8 mouse cellular contexts compared by ENCODE assay signal in genomic region chr1:60735072-60735907, GRCm38 (mm10). TPM values are rescaled to one million over a fixed set of nuclear protein-coding genes. Genes with fewer than 3 reads are reported as not detected.
DNase-seq lines count a peak whose midpoint lies in the region; ATAC-seq and TF ChIP-seq lines count a peak whose summit lies in the region.
"Had no signal": no experiment of that assay in that cellular context is flagged by ENCODE, and none has a peak within 500 bp of the region (broad histone marks: within the 10 kb centered on the region; RNA-seq: fewer than 3 reads in every experiment).

No protein-coding gene starts in this region.

- H3K27me3 ChIP-seq in embryonic facial prominence, embryonic 14.5 days (replicated peaks; ENCODE audit: control insufficient read depth, insufficient read depth, low read length) = no peaks in the 10 kb centered on the region
- H3K27me3 ChIP-seq in kidney, postnatal 0 days (ENCODE audit: insufficient read depth, low read length) = no peaks in the 10 kb centered on the region

- 43% methylated on average over 12 of the region's 12 CpGs for WGBS in embryonic facial prominence, embryonic 14.5 days
- WGBS in kidney, postnatal 0 days = 19% methylated on average over 12 of the region's 12 CpGs

- peak overlapping the region; percentile 25; the same call in 1 of the 2 replicates for H3K27ac ChIP-seq in embryonic facial prominence, embryonic 14.5 days (replicated peaks; ENCODE audit: low read depth, low read length)
- H3K27ac ChIP-seq in kidney, postnatal 0 days = peak overlapping the region; percentile 71

- peak; percentile 80 for ATAC-seq in embryonic facial prominence, embryonic 14.5 days (ENCODE audit: low read depth)
- ATAC-seq in kidney, postnatal 0 days (replicated peaks; ENCODE audit: low FRiP score, low read depth) = peak; percentile 59; the same call in 1 of the 2 replicates

- H3K4me1 ChIP-seq in embryonic facial prominence, embryonic 14.5 days (ENCODE audit: control insufficient read depth, insufficient read depth, low read length) = no peaks in the 10 kb centered on the region
- 0 out of 2 replicates have a peak, but pooled peaks cover 3% of the 10 kb centered on the region for H3K4me1 ChIP-seq in kidney, postnatal 0 days (replicated peaks; ENCODE audit: insufficient read depth, low read length)
- H3K4me1 ChIP-seq: megakaryocyte, embryonic 14.5 days had no signal

- no peaks in the 10 kb centered on the region for H3K9me3 ChIP-seq in embryonic facial prominence, embryonic 14.5 days (ENCODE audit: control insufficient read depth, low read length)
- no peaks in the 10 kb centered on the region for H3K9me3 ChIP-seq in kidney, postnatal 0 days (replicated peaks; ENCODE audit: low read length)

- no peaks in the 10 kb centered on the region for H3K36me3 ChIP-seq in embryonic facial prominence, embryonic 14.5 days (ENCODE audit: control insufficient read depth, insufficient read depth, low read length)
- no peaks in the 10 kb centered on the region for H3K36me3 ChIP-seq in kidney, postnatal 0 days (ENCODE audit: insufficient read depth, low read length)

- peak; percentile 89 for DNase-seq in embryonic facial prominence, embryonic 14.5 days (ENCODE audit: low spot score)
- peak; percentile 67 to 80 for DNase-seq in heart, adult 9 months (ENCODE audit: low spot score in 2 of 2)
- DNase-seq in kidney, postnatal 0 days (ENCODE audit: low spot score) = peak; percentile 94
- DNase-seq in lung, postnatal 4 days = peak; percentile 52 to 76
- no peak for DNase-seq in cerebellum, postnatal 25 days
- no peak for DNase-seq in left cerebral cortex, adult 8-10 months (ENCODE audit: low spot score in 2 of 2)
- no peak for DNase-seq in cerebellum, adult 9-11 months

- no peak overlapping the region for H3K9ac ChIP-seq in embryonic facial prominence, embryonic 14.5 days (ENCODE audit: low read depth, low read length)
- no peak overlapping the region for H3K9ac ChIP-seq in kidney, postnatal 0 days (ENCODE audit: low read depth, low read length)

- H3K4me2 ChIP-seq in embryonic facial prominence, embryonic 14.5 days (ENCODE audit: low read depth, low read length) = no peak overlapping the region
- no peak overlapping the region for H3K4me2 ChIP-seq in kidney, postnatal 0 days (ENCODE audit: low read length)

- no peak for TF ChIP-seq CTCF in kidney, postnatal 0 days (IDR thresholded peaks at IDR 0.05; ENCODE audit: low read depth)

- H3K4me3 ChIP-seq in embryonic facial prominence, embryonic 14.5 days (ENCODE audit: low read depth, low read length) = no peak overlapping the region
- H3K4me3 ChIP-seq in kidney, postnatal 0 days (replicated peaks; ENCODE audit: low read depth, low read length) = no peak overlapping the region
- H3K4me3 ChIP-seq: megakaryocyte, embryonic 14.5 days had no signal

RNA-seq across cellular contexts. Expression of gene Cd28, which starts 18.7 kb away (rescaled TPM):
- 0.28 and 0.35 TPM in 2 replicates for polyA plus RNA-seq in embryonic facial prominence, embryonic 14.5 days (2014; fragmentation: Nextera tagmentation; extraction: Ambion mirVana)
- 0.10 and 0.16 TPM in 2 replicates for polyA plus RNA-seq in kidney, postnatal 0 days (2015; fragmentation: Nextera tagmentation; extraction: Ambion mirVana)
- under 1 TPM; 0.26 to 0.37 (median 0.33) TPM for total RNA-seq in left cerebral cortex, adult 8-10 months (2022)

Comparison
In these comparisons a context has a peak if more than half of its experiments do, and no peak if none do; other contexts are left out.
1. DNase-seq: peak in embryonic facial prominence, embryonic 14.5 days (single experiment), heart, adult 9 months (2 of 2), kidney, postnatal 0 days (single experiment) and lung, postnatal 4 days (2 of 2); none in cerebellum, postnatal 25 days (0 of 2), left cerebral cortex, adult 8-10 months (0 of 2) and cerebellum, adult 9-11 months (single experiment).